In the genomic region with DNA sequence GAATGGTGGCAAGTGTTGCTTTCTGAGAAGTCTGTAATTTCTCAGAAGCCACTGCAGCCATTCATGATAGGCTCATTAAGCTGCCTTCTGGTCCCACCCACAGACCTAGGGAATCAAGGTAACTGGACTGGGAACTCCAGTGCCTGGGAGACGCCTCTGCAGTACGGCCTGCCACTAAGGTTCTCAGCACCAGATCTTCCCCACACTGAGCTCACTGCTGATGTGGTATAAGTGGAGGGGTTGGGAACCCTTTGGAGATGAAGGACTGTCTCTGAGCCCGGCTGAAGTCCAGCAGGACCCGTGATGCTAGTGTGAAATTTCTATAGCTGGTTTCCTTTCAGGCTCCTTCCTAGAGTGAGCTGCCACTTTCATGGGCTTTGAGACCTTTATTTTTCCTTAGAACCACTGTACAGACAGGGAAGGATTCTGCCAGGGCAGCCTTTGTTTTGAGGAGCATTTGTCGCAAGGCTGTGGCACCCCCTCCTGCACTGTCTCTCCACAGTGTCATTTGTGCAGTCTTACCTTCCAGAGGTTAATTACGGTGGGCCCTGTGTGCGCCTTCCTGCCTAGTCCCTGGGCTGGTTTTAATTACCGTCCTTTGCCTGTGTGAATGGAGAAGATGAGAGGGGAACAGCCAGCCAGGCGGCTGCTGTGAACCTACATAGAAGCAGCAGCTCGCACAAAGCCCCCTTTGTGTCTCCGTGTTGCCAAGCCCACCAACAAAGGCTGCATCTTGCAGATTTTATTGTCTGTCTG, we compare ENCODE assay signal across 11 mouse cellular contexts.
DNase-seq lines count a peak whose midpoint lies in the region; ATAC-seq and TF ChIP-seq lines count a peak whose summit lies in the region.
"Had no signal": no experiment of that assay in that cellular context is flagged by ENCODE, and none has a peak within 500 bp of the region (broad histone marks: within the 10 kb centered on the region; RNA-seq: fewer than 3 reads in every experiment).

No protein-coding gene starts in this region.

- no peaks in the 10 kb centered on the region for H3K36me3 ChIP-seq in hindbrain, embryonic 12.5 days
- peaks cover 6% of the 10 kb centered on the region; the same call in 1 of the 2 replicates for H3K36me3 ChIP-seq in midbrain, embryonic 14.5 days (ENCODE audit: control insufficient read depth, insufficient read depth, low read length)
- H3K36me3 ChIP-seq in lung, postnatal 0 days (ENCODE audit: insufficient read depth, low read length) = no peaks in the 10 kb centered on the region
- no peaks in the 10 kb centered on the region for H3K36me3 ChIP-seq in intestine, embryonic 15.5 days

- peak; percentile 44 to 54 for DNase-seq in cerebellum, postnatal 10 days
- no peak for DNase-seq in cerebellum, adult 8-10 months
- DNase-seq in embryo, embryonic 9.5 days (ENCODE audit: extremely low spot score) = peak; percentile 77
- DNase-seq in midbrain, embryonic 14.5 days = peak; percentile 82
- no peak for DNase-seq in lung, postnatal 0 days (ENCODE audit: low spot score)
- DNase-seq in left cerebral cortex, adult 8-10 months (ENCODE audit: low spot score in 2 of 2) = no peak
- DNase-seq: kidney, adult 9 months; liver, postnatal 0 days had no signal

- TF ChIP-seq EP300 in lung, postnatal 0 days (IDR thresholded peaks at IDR 0.05) = no peak

- H3K27me3 ChIP-seq in hindbrain, embryonic 12.5 days = peaks cover 30% of the 10 kb centered on the region
- H3K27me3 ChIP-seq in midbrain, embryonic 14.5 days (ENCODE audit: control insufficient read depth, insufficient read depth, low read length) = no peaks in the 10 kb centered on the region
- H3K27me3 ChIP-seq in lung, postnatal 0 days (replicated peaks; ENCODE audit: insufficient read depth, low read length) = no peaks in the 10 kb centered on the region
- H3K27me3 ChIP-seq in intestine, embryonic 15.5 days (replicated peaks) = no peaks in the 10 kb centered on the region
- H3K27me3 ChIP-seq: Patski had no signal

- peaks cover 44% of the 10 kb centered on the region for H3K4me1 ChIP-seq in hindbrain, embryonic 12.5 days
- H3K4me1 ChIP-seq in midbrain, embryonic 14.5 days (ENCODE audit: control insufficient read depth, insufficient read depth, low read length) = peaks cover 51% of the 10 kb centered on the region
- no peaks in the 10 kb centered on the region for H3K4me1 ChIP-seq in lung, postnatal 0 days (ENCODE audit: insufficient read depth, low read depth, low read length)
- no peaks in the 10 kb centered on the region for H3K4me1 ChIP-seq in intestine, embryonic 15.5 days (replicated peaks)

- no peak for TF ChIP-seq CTCF in lung, postnatal 0 days (IDR thresholded peaks at IDR 0.05)

- peak overlapping the region; percentile 88 for H3K27ac ChIP-seq in hindbrain, embryonic 12.5 days
- peak overlapping the region; percentile 95 for H3K27ac ChIP-seq in midbrain, embryonic 14.5 days (replicated peaks; ENCODE audit: low read depth, low read length)
- H3K27ac ChIP-seq in lung, postnatal 0 days (ENCODE audit: low read length) = no peak overlapping the region
- no peak overlapping the region for H3K27ac ChIP-seq in intestine, embryonic 15.5 days

- peak; percentile 80 for ATAC-seq in hindbrain, embryonic 12.5 days (ENCODE audit: low FRiP score)
- ATAC-seq in midbrain, embryonic 14.5 days (ENCODE audit: low FRiP score, low TSS enrichment) = peak; percentile 71
- ATAC-seq in lung, postnatal 0 days = no peak
- no peak for ATAC-seq in intestine, embryonic 15.5 days
- ATAC-seq: liver, postnatal 0 days; Patski had no signal

- WGBS in hindbrain, embryonic 12.5 days = 8% methylated on average over 11 of the region's 11 CpGs
- WGBS in midbrain, embryonic 14.5 days = 4% methylated on average over 11 of the region's 11 CpGs
- WGBS in lung, postnatal 0 days = 56% methylated on average over 11 of the region's 11 CpGs
- 45% methylated on average over 11 of the region's 11 CpGs for WGBS in intestine, embryonic 15.5 days

- H3K9me3 ChIP-seq in hindbrain, embryonic 12.5 days (replicated peaks) = no peaks in the 10 kb centered on the region
- no peaks in the 10 kb centered on the region for H3K9me3 ChIP-seq in midbrain, embryonic 14.5 days (ENCODE audit: control insufficient read depth, low read length)
- no peaks in the 10 kb centered on the region for H3K9me3 ChIP-seq in lung, postnatal 0 days (ENCODE audit: low read length)
- no peaks in the 10 kb centered on the region for H3K9me3 ChIP-seq in intestine, embryonic 15.5 days

- H3K9ac ChIP-seq in hindbrain, embryonic 12.5 days = peak overlapping the region; percentile 9; the same call in 1 of the 2 replicates
- peak overlapping the region; percentile 56 for H3K9ac ChIP-seq in midbrain, embryonic 14.5 days (replicated peaks; ENCODE audit: low read length)
- no peak overlapping the region for H3K9ac ChIP-seq in lung, postnatal 0 days (replicated peaks; ENCODE audit: low read depth)
- no peak overlapping the region for H3K9ac ChIP-seq in intestine, embryonic 15.5 days
- H3K9ac ChIP-seq: liver, postnatal 0 days had no signal

- H3K4me3 ChIP-seq in hindbrain, embryonic 12.5 days = no peak overlapping the region
- 0 out of 2 replicates have a peak overlapping the region, but pooled peaks have one; percentile 8 for H3K4me3 ChIP-seq in midbrain, embryonic 14.5 days (replicated peaks; ENCODE audit: low read depth, low read length)
- H3K4me3 ChIP-seq in lung, postnatal 0 days (ENCODE audit: low read depth, low read length) = no peak overlapping the region
- no peak overlapping the region for H3K4me3 ChIP-seq in intestine, embryonic 15.5 days (replicated peaks)

- H3K4me2 ChIP-seq in hindbrain, embryonic 12.5 days (replicated peaks) = peak overlapping the region; percentile 27
- peak overlapping the region; percentile 39 for H3K4me2 ChIP-seq in midbrain, embryonic 14.5 days (ENCODE audit: low read length)
- no peak overlapping the region for H3K4me2 ChIP-seq in lung, postnatal 0 days (replicated peaks; ENCODE audit: low read depth, low read length)
- H3K4me2 ChIP-seq in intestine, embryonic 15.5 days (replicated peaks) = no peak overlapping the region

Comparison
In these comparisons a context has a peak if more than half of its experiments do, and no peak if none do; other contexts are left out.
1. DNase-seq: peak in cerebellum, postnatal 10 days (2 of 2), embryo, embryonic 9.5 days (single experiment) and midbrain, embryonic 14.5 days (single experiment); none in cerebellum, adult 8-10 months (single experiment), lung, postnatal 0 days (single experiment) and left cerebral cortex, adult 8-10 months (0 of 2).
2. ATAC-seq: peak in hindbrain, embryonic 12.5 days (single experiment) and midbrain, embryonic 14.5 days (single experiment); none in lung, postnatal 0 days (single experiment) and intestine, embryonic 15.5 days (single experiment).
3. H3K27ac ChIP-seq: peak in hindbrain, embryonic 12.5 days (single experiment) and midbrain, embryonic 14.5 days (single experiment); none in lung, postnatal 0 days (single experiment) and intestine, embryonic 15.5 days (single experiment).
4. H3K4me2 ChIP-seq: peak in hindbrain, embryonic 12.5 days (single experiment) and midbrain, embryonic 14.5 days (single experiment); none in lung, postnatal 0 days (single experiment) and intestine, embryonic 15.5 days (single experiment).
5. H3K9ac ChIP-seq: peak in hindbrain, embryonic 12.5 days (single experiment) and midbrain, embryonic 14.5 days (single experiment); none in lung, postnatal 0 days (single experiment) and intestine, embryonic 15.5 days (single experiment).